Mouse (Mus musculus): ENCODE data around the gene Zdhhc8. TPM values are rescaled to one million over a fixed set of nuclear protein-coding genes. Genes with fewer than 3 reads are reported as not detected.

Zdhhc8 gene
- polyA plus RNA-seq, 1 experiment from 2014 or later: 8.4 TPM

GRCm38 (mm10) chr16:18233451-18233850 is 1.5 kb downstream of the Zdhhc8 start:
- H3K4me2 ChIP-seq: no peak overlapping the region
- 79% methylated on average over 1 of the region's 1 CpGs for WGBS
- H3K4me3 ChIP-seq (ENCODE audit: low read depth, low read length): no peak overlapping the region

GRCm38 (mm10) chr16:18231451-18231850 is 3.5 kb downstream of the Zdhhc8 start:
- no peak overlapping the region for H3K4me2 ChIP-seq
- 81% methylated on average over 4 of the region's 4 CpGs for WGBS
- peaks cover 2% of the 10 kb centered on the region; the same call in 1 of the 2 replicates for H3K36me3 ChIP-seq (ENCODE audit: control insufficient read depth, insufficient read depth, low read length)
- no peak overlapping the region for H3K9ac ChIP-seq (ENCODE audit: low read length)
- ATAC-seq (ENCODE audit: low FRiP score) (no peak), DNase-seq (ENCODE audit: low spot score, missing footprints) (no peak)
- H3K27me3 ChIP-seq (ENCODE audit: control insufficient read depth, insufficient read depth, low read length): no peaks in the 10 kb centered on the region
- peaks cover 16% of the 10 kb centered on the region for H3K4me1 ChIP-seq (ENCODE audit: control insufficient read depth, insufficient read depth, low read length)
- H3K9me3 ChIP-seq (ENCODE audit: control insufficient read depth, low read length): no peaks in the 10 kb centered on the region
- H3K27ac ChIP-seq (ENCODE audit: low read depth, low read length): no peak overlapping the region
- no peak overlapping the region for H3K4me3 ChIP-seq (ENCODE audit: low read depth, low read length)

More at GRCm38 (mm10) chr16:18233451-18233850, 1.5 kb downstream of the Zdhhc8 start:
- no peak for DNase-seq (ENCODE audit: low spot score, missing footprints)
- Histone ChIP-seq H3K9ac (ENCODE audit: low read length) (no peak overlapping the region), H3K36me3 (ENCODE audit: control insufficient read depth, insufficient read depth, low read length) (no peaks in the 10 kb centered on the region; the same call in 1 of the 2 replicates), H3K27me3 (ENCODE audit: control insufficient read depth, insufficient read depth, low read length) (no peaks in the 10 kb centered on the region), H3K9me3 (ENCODE audit: control insufficient read depth, low read length) (no peaks in the 10 kb centered on the region), H3K27ac (ENCODE audit: low read depth, low read length) (no peak overlapping the region), H3K4me1 (ENCODE audit: control insufficient read depth, insufficient read depth, low read length) (peaks cover 18% of the 10 kb centered on the region)
- ATAC-seq (ENCODE audit: low FRiP score): no peak

GRCm38 (mm10) chr16:18231047-18231446 is 3.9 kb downstream of the Zdhhc8 start:
- 92% methylated on average over 3 of the region's 3 CpGs for WGBS
- peaks cover 5% of the 10 kb centered on the region; the same call in 1 of the 2 replicates for H3K36me3 ChIP-seq (ENCODE audit: control insufficient read depth, insufficient read depth, low read length)
- H3K4me2 ChIP-seq: no peak overlapping the region
- H3K4me3 ChIP-seq (ENCODE audit: low read depth, low read length): no peak overlapping the region
- no peaks in the 10 kb centered on the region for H3K27me3 ChIP-seq (ENCODE audit: control insufficient read depth, insufficient read depth, low read length)
- no peak overlapping the region for H3K27ac ChIP-seq (ENCODE audit: low read depth, low read length)
- DNase-seq (ENCODE audit: low spot score, missing footprints): no peak
- ATAC-seq (ENCODE audit: low FRiP score): no peak
- H3K4me1 ChIP-seq (ENCODE audit: control insufficient read depth, insufficient read depth, low read length): peaks cover 14% of the 10 kb centered on the region
- no peak overlapping the region for H3K9ac ChIP-seq (ENCODE audit: low read length)
- H3K9me3 ChIP-seq (ENCODE audit: control insufficient read depth, low read length): no peaks in the 10 kb centered on the region

- Histone ChIP-seq H3K4me3 (ENCODE audit: low read depth, low read length) (no peak overlapping the region), H3K4me1 (ENCODE audit: control insufficient read depth, insufficient read depth, low read length) (peaks cover 9% of the 10 kb centered on the region), H3K4me2 (no peak overlapping the region), H3K9ac (ENCODE audit: low read length) (no peak overlapping the region), H3K27me3 (ENCODE audit: control insufficient read depth, insufficient read depth, low read length) (no peaks in the 10 kb centered on the region), H3K9me3 (ENCODE audit: control insufficient read depth, low read length) (no peaks in the 10 kb centered on the region), H3K36me3 (ENCODE audit: control insufficient read depth, insufficient read depth, low read length) (peaks cover 7% of the 10 kb centered on the region; the same call in 1 of the 2 replicates), H3K27ac (ENCODE audit: low read depth, low read length) (no peak overlapping the region)
- ATAC-seq (ENCODE audit: low FRiP score): no peak
- WGBS: 91% methylated on average over 6 of the region's 6 CpGs
- DNase-seq (ENCODE audit: low spot score, missing footprints): no peak
Observed at GRCm38 (mm10) chr16:18230617-18231016, 4.3 kb downstream of the Zdhhc8 start.

GRCm38 (mm10) chr16:18229622-18230021 is 5.3 kb downstream of the Zdhhc8 start:
- H3K9ac ChIP-seq (ENCODE audit: low read length): no peak overlapping the region
- 87% methylated on average over 11 of the region's 11 CpGs for WGBS
- ATAC-seq (ENCODE audit: low FRiP score) (no peak), DNase-seq (ENCODE audit: low spot score, missing footprints) (no peak)
- peaks cover 9% of the 10 kb centered on the region for H3K36me3 ChIP-seq (ENCODE audit: control insufficient read depth, insufficient read depth, low read length)
- H3K4me1 ChIP-seq (ENCODE audit: control insufficient read depth, insufficient read depth, low read length): peaks cover 8% of the 10 kb centered on the region
- H3K4me3 ChIP-seq (ENCODE audit: low read depth, low read length): no peak overlapping the region
- no peak overlapping the region for H3K4me2 ChIP-seq
- no peaks in the 10 kb centered on the region for H3K27me3 ChIP-seq (ENCODE audit: control insufficient read depth, insufficient read depth, low read length)
- H3K9me3 ChIP-seq (ENCODE audit: control insufficient read depth, low read length): no peaks in the 10 kb centered on the region
- no peak overlapping the region for H3K27ac ChIP-seq (ENCODE audit: low read depth, low read length)

GRCm38 (mm10) chr16:18228856-18229255 is 6.1 kb downstream of the Zdhhc8 start:
- Histone ChIP-seq H3K9ac (ENCODE audit: low read length) (no peak overlapping the region), H3K27ac (ENCODE audit: low read depth, low read length) (no peak overlapping the region), H3K4me1 (ENCODE audit: control insufficient read depth, insufficient read depth, low read length) (peaks cover 1% of the 10 kb centered on the region; the same call in 1 of the 2 replicates), H3K4me3 (ENCODE audit: low read depth, low read length) (no peak overlapping the region), H3K9me3 (ENCODE audit: control insufficient read depth, low read length) (no peaks in the 10 kb centered on the region), H3K36me3 (ENCODE audit: control insufficient read depth, insufficient read depth, low read length) (peaks cover 12% of the 10 kb centered on the region), H3K4me2 (no peak overlapping the region), H3K27me3 (ENCODE audit: control insufficient read depth, insufficient read depth, low read length) (no peaks in the 10 kb centered on the region)
- WGBS: 99% methylated on average over 4 of the region's 4 CpGs
- no peak for DNase-seq (ENCODE audit: low spot score, missing footprints)
- ATAC-seq (ENCODE audit: low FRiP score): no peak

- 94% methylated on average over 20 of the region's 20 CpGs for WGBS
- H3K4me2 ChIP-seq: no peak overlapping the region
- no peak overlapping the region for H3K27ac ChIP-seq (ENCODE audit: low read depth, low read length)
- H3K9ac ChIP-seq (ENCODE audit: low read length): no peak overlapping the region
- ATAC-seq (ENCODE audit: low FRiP score) (no peak), DNase-seq (ENCODE audit: low spot score, missing footprints) (peak; percentile 74)
- no peaks in the 10 kb centered on the region for H3K9me3 ChIP-seq (ENCODE audit: control insufficient read depth, low read length)
- no peaks in the 10 kb centered on the region for H3K4me1 ChIP-seq (ENCODE audit: control insufficient read depth, insufficient read depth, low read length)
- no peak overlapping the region for H3K4me3 ChIP-seq (ENCODE audit: low read depth, low read length)
- H3K27me3 ChIP-seq (ENCODE audit: control insufficient read depth, insufficient read depth, low read length): no peaks in the 10 kb centered on the region
- peaks cover 12% of the 10 kb centered on the region for H3K36me3 ChIP-seq (ENCODE audit: control insufficient read depth, insufficient read depth, low read length)
Observed at GRCm38 (mm10) chr16:18227897-18228422, 7.0 kb downstream of the Zdhhc8 start.

- Histone ChIP-seq H3K27me3 (ENCODE audit: control insufficient read depth, insufficient read depth, low read length) (no peaks in the 10 kb centered on the region), H3K9ac (ENCODE audit: low read length) (no peak overlapping the region), H3K36me3 (ENCODE audit: control insufficient read depth, insufficient read depth, low read length) (peaks cover 12% of the 10 kb centered on the region), H3K9me3 (ENCODE audit: control insufficient read depth, low read length) (no peaks in the 10 kb centered on the region), H3K27ac (ENCODE audit: low read depth, low read length) (no peak overlapping the region), H3K4me1 (ENCODE audit: control insufficient read depth, insufficient read depth, low read length) (no peaks in the 10 kb centered on the region), H3K4me2 (no peak overlapping the region), H3K4me3 (ENCODE audit: low read depth, low read length) (no peak overlapping the region)
- DNase-seq (ENCODE audit: low spot score, missing footprints) (no peak), ATAC-seq (ENCODE audit: low FRiP score) (no peak)
- 95% methylated on average over 13 of the region's 13 CpGs for WGBS
Observed at GRCm38 (mm10) chr16:18227187-18227586, 7.7 kb downstream of the Zdhhc8 start.

- no peak overlapping the region for H3K9ac ChIP-seq (ENCODE audit: low read length)
- H3K27ac ChIP-seq (ENCODE audit: low read depth, low read length): no peak overlapping the region
- DNase-seq (ENCODE audit: low spot score, missing footprints): no peak
- H3K9me3 ChIP-seq (ENCODE audit: control insufficient read depth, low read length): no peaks in the 10 kb centered on the region
- 87% methylated on average over 11 of the region's 11 CpGs for WGBS
- H3K36me3 ChIP-seq (ENCODE audit: control insufficient read depth, insufficient read depth, low read length): peaks cover 12% of the 10 kb centered on the region
- ATAC-seq (ENCODE audit: low FRiP score): no peak
- H3K27me3 ChIP-seq (ENCODE audit: control insufficient read depth, insufficient read depth, low read length): no peaks in the 10 kb centered on the region
- H3K4me2 ChIP-seq: no peak overlapping the region
- H3K4me3 ChIP-seq (ENCODE audit: low read depth, low read length): no peak overlapping the region
- peaks cover 7% of the 10 kb centered on the region for H3K4me1 ChIP-seq (ENCODE audit: control insufficient read depth, insufficient read depth, low read length)
Observed at GRCm38 (mm10) chr16:18222188-18222587, 12.7 kb downstream of the Zdhhc8 start.
